In the genomic region with DNA sequence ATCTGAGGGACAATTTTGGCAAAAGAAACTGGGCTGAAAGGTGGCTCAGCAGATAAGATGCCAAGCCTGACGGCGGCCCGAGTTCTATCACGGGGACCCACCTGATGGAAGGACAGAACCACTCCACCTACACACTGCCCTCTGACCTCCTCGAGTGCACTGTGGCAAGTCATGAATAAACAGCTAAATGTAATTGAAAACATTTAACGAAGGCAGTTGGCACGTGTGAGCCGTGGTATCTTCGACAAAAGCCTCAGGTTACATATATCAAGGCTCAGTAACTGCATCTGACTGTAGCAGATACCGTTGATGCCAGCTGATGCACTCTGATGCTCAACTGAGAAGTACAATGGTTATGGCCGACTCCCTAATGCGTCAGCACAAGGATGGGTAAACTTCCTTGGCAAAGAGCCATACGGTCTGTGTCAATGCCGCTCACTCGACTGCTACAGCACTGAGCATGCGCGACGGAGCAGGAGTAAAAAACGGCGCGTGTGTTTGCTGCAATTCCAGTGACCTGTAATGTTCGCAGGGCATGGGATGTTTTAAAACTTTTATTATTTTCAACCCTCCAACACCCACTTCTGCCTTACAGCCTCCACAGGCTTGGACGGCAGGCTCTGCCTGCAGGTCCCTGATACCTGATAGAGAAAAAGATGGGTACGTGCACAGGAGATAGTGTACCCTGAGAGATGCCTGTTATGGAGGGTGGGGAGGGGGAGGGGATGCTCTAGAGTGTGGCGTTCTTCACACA, we compare ENCODE assay signal across 9 mouse cellular contexts. TPM values are rescaled to one million over a fixed set of nuclear protein-coding genes. Genes with fewer than 3 reads are reported as not detected.
DNase-seq lines count a peak whose midpoint lies in the region; ATAC-seq lines count a peak whose summit lies in the region.
"Had no signal": no experiment of that assay in that cellular context is flagged by ENCODE, and none has a peak within 500 bp of the region (broad histone marks: within the 10 kb centered on the region; RNA-seq: fewer than 3 reads in every experiment).

No protein-coding gene starts in this region.

- H3K27me3 ChIP-seq in midbrain, embryonic 14.5 days (ENCODE audit: control insufficient read depth, insufficient read depth, low read length), result no peaks in the 10 kb centered on the region
- no peaks in the 10 kb centered on the region for H3K27me3 ChIP-seq in midbrain, embryonic 11.5 days (ENCODE audit: control insufficient read depth, insufficient read depth, low read length)
- no peaks in the 10 kb centered on the region for H3K27me3 ChIP-seq in stomach, embryonic 15.5 days (replicated peaks)
- no peaks in the 10 kb centered on the region for H3K27me3 ChIP-seq in midbrain, embryonic 15.5 days (replicated peaks)

- H3K36me3 ChIP-seq in midbrain, embryonic 14.5 days (ENCODE audit: control insufficient read depth, insufficient read depth, low read length), result no peaks in the 10 kb centered on the region; the same call in 1 of the 2 replicates
- no peaks in the 10 kb centered on the region for H3K36me3 ChIP-seq in midbrain, embryonic 11.5 days (ENCODE audit: control insufficient read depth, insufficient read depth, low read length)
- no peaks in the 10 kb centered on the region for H3K36me3 ChIP-seq in stomach, embryonic 15.5 days
- H3K36me3 ChIP-seq in midbrain, embryonic 15.5 days (replicated peaks), result no peaks in the 10 kb centered on the region

- ATAC-seq in midbrain, embryonic 14.5 days (ENCODE audit: low FRiP score, low TSS enrichment), result no peak
- ATAC-seq in midbrain, embryonic 11.5 days (ENCODE audit: low FRiP score), result no peak
- peak; percentile 84 for ATAC-seq in stomach, embryonic 15.5 days (ENCODE audit: insufficient read depth, low FRiP score, low read depth)
- ATAC-seq in midbrain, embryonic 15.5 days (replicated peaks), result no peak

- no peaks in the 10 kb centered on the region for H3K9me3 ChIP-seq in midbrain, embryonic 14.5 days (ENCODE audit: control insufficient read depth, low read length)
- no peaks in the 10 kb centered on the region for H3K9me3 ChIP-seq in midbrain, embryonic 11.5 days (ENCODE audit: control insufficient read depth, low read length)
- H3K9me3 ChIP-seq in stomach, embryonic 15.5 days, result no peaks in the 10 kb centered on the region
- no peaks in the 10 kb centered on the region for H3K9me3 ChIP-seq in midbrain, embryonic 15.5 days

- peak; percentile 23 for DNase-seq in adrenal gland, adult 8-10 months
- no peak for DNase-seq in adrenal gland, adult 18-20 months (ENCODE audit: low spot score in 2 of 2)
- peak; percentile 45 for DNase-seq in midbrain, embryonic 14.5 days
- DNase-seq in midbrain, embryonic 11.5 days (ENCODE audit: low spot score, missing footprints), result no peak
- DNase-seq in kidney, postnatal 25 days, result peak; percentile 64 to 76
- no peak for DNase-seq in thymus, postnatal 25 days

- H3K4me3 ChIP-seq in midbrain, embryonic 14.5 days (replicated peaks; ENCODE audit: low read depth, low read length), result no peak overlapping the region
- H3K4me3 ChIP-seq in midbrain, embryonic 11.5 days (ENCODE audit: low read depth, low read length), result no peak overlapping the region
- no peak overlapping the region for H3K4me3 ChIP-seq in stomach, embryonic 15.5 days (replicated peaks)
- H3K4me3 ChIP-seq in midbrain, embryonic 15.5 days, result no peak overlapping the region

- WGBS in midbrain, embryonic 14.5 days, result 85% methylated on average over 25 of the region's 25 CpGs
- 89% methylated on average over 25 of the region's 25 CpGs for WGBS in midbrain, embryonic 11.5 days
- 67% methylated on average over 25 of the region's 25 CpGs for WGBS in stomach, embryonic 15.5 days
- WGBS in midbrain, embryonic 15.5 days, result 80% methylated on average over 25 of the region's 25 CpGs

- no peak overlapping the region for H3K27ac ChIP-seq in midbrain, embryonic 14.5 days (replicated peaks; ENCODE audit: low read depth, low read length)
- no peak overlapping the region for H3K27ac ChIP-seq in midbrain, embryonic 11.5 days (ENCODE audit: low read depth, low read length)
- no peak overlapping the region for H3K27ac ChIP-seq in stomach, embryonic 15.5 days
- no peak overlapping the region for H3K27ac ChIP-seq in midbrain, embryonic 15.5 days

- no peak overlapping the region for H3K4me2 ChIP-seq in midbrain, embryonic 14.5 days (ENCODE audit: low read length)
- no peak overlapping the region for H3K4me2 ChIP-seq in midbrain, embryonic 11.5 days
- H3K4me2 ChIP-seq in stomach, embryonic 15.5 days, result no peak overlapping the region
- H3K4me2 ChIP-seq in midbrain, embryonic 15.5 days, result no peak overlapping the region

- H3K4me1 ChIP-seq in midbrain, embryonic 14.5 days (ENCODE audit: control insufficient read depth, insufficient read depth, low read length), result no peaks in the 10 kb centered on the region
- no peaks in the 10 kb centered on the region for H3K4me1 ChIP-seq in midbrain, embryonic 11.5 days (ENCODE audit: control insufficient read depth, insufficient read depth, low read length)
- H3K4me1 ChIP-seq in stomach, embryonic 15.5 days, result no peaks in the 10 kb centered on the region
- no peaks in the 10 kb centered on the region for H3K4me1 ChIP-seq in midbrain, embryonic 15.5 days

- no peak overlapping the region for H3K9ac ChIP-seq in midbrain, embryonic 14.5 days (replicated peaks; ENCODE audit: low read length)
- no peak overlapping the region for H3K9ac ChIP-seq in midbrain, embryonic 11.5 days (ENCODE audit: low read length)
- no peak overlapping the region for H3K9ac ChIP-seq in stomach, embryonic 15.5 days
- no peak overlapping the region for H3K9ac ChIP-seq in midbrain, embryonic 15.5 days

RNA-seq across cellular contexts. Expression of gene Tmem120b, which starts 26.2 kb away (rescaled TPM):
- total RNA-seq in adrenal gland, adult 8-10 months (2022), result 10 to 100 TPM in 3 of 4 experiments, 1 to 10 TPM in 1; 9.8 to 22.3 (median 14.5) TPM
- total RNA-seq in adrenal gland, adult 18-20 months (2021), result 10 to 100 TPM; 22.2 to 68.8 TPM
- polyA plus RNA-seq in midbrain, embryonic 14.5 days (2014; fragmentation: Nextera tagmentation; extraction: Ambion mirVana), result 12.7 and 13.1 TPM in 2 replicates
- 7.6 and 7.9 TPM in 2 replicates for polyA plus RNA-seq in midbrain, embryonic 11.5 days (2014; fragmentation: Nextera tagmentation; extraction: Ambion mirVana)
- polyA plus RNA-seq in stomach, embryonic 15.5 days (2015; fragmentation: Nextera tagmentation; extraction: Ambion mirVana), result 12.9 and 14.2 TPM in 2 replicates
- polyA plus RNA-seq in midbrain, embryonic 15.5 days (2015; fragmentation: Nextera tagmentation; extraction: Ambion mirVana), result 17.1 and 23.3 TPM in 2 replicates

RNA-seq across cellular contexts. Expression of gene Rhof, which starts 38.1 kb away (rescaled TPM):
- 1 to 10 TPM; 1.3 to 4.4 (median 3.3) TPM for total RNA-seq in adrenal gland, adult 8-10 months (2022)
- 1 to 10 TPM in 1 of 2 experiments, under 1 TPM in 1; 0.66 to 1.2 TPM for total RNA-seq in adrenal gland, adult 18-20 months (2021)
- 7.1 and 8.9 TPM in 2 replicates for polyA plus RNA-seq in midbrain, embryonic 14.5 days (2014; fragmentation: Nextera tagmentation; extraction: Ambion mirVana)
- 1.6 TPM in 2 replicates for polyA plus RNA-seq in midbrain, embryonic 11.5 days (2014; fragmentation: Nextera tagmentation; extraction: Ambion mirVana)
- polyA plus RNA-seq in stomach, embryonic 15.5 days (2015; fragmentation: Nextera tagmentation; extraction: Ambion mirVana), result 1.9 and 2.3 TPM in 2 replicates
- polyA plus RNA-seq in midbrain, embryonic 15.5 days (2015; fragmentation: Nextera tagmentation; extraction: Ambion mirVana), result 12.2 and 13.4 TPM in 2 replicates

RNA-seq across cellular contexts. Expression of gene Setd1b, which starts 47.6 kb away (rescaled TPM):
- total RNA-seq in adrenal gland, adult 8-10 months (2022), result 10 to 100 TPM; 24.2 to 40.1 (median 32.6) TPM
- 10 to 100 TPM; 19.1 to 25.8 TPM for total RNA-seq in adrenal gland, adult 18-20 months (2021)
- 14.2 and 15.0 TPM in 2 replicates for polyA plus RNA-seq in midbrain, embryonic 14.5 days (2014; fragmentation: Nextera tagmentation; extraction: Ambion mirVana)
- polyA plus RNA-seq in midbrain, embryonic 11.5 days (2014; fragmentation: Nextera tagmentation; extraction: Ambion mirVana), result 9.8 and 10.0 TPM in 2 replicates
- 9.4 and 9.6 TPM in 2 replicates for polyA plus RNA-seq in stomach, embryonic 15.5 days (2015; fragmentation: Nextera tagmentation; extraction: Ambion mirVana)
- polyA plus RNA-seq in midbrain, embryonic 15.5 days (2015; fragmentation: Nextera tagmentation; extraction: Ambion mirVana), result 12.2 TPM in 2 replicates

RNA-seq across cellular contexts. Expression of gene Morn3, which starts 47.6 kb away (rescaled TPM):
- not detected for total RNA-seq in adrenal gland, adult 8-10 months (2022)
- total RNA-seq in adrenal gland, adult 18-20 months (2021), result not detected
- polyA plus RNA-seq in midbrain, embryonic 14.5 days (2014; fragmentation: Nextera tagmentation; extraction: Ambion mirVana), result not detected in 2 replicates
- polyA plus RNA-seq in midbrain, embryonic 11.5 days (2014; fragmentation: Nextera tagmentation; extraction: Ambion mirVana), result not detected in 2 replicates
- 0.54 TPM in 1 of 2 replicates, not detected in the other for polyA plus RNA-seq in stomach, embryonic 15.5 days (2015; fragmentation: Nextera tagmentation; extraction: Ambion mirVana)
- polyA plus RNA-seq in midbrain, embryonic 15.5 days (2015; fragmentation: Nextera tagmentation; extraction: Ambion mirVana), result 1.5 TPM in 1 of 2 replicates, not detected in the other
- polyA plus RNA-seq: frontal cortex, adult 2 months had no signal

Comparison
In these comparisons a context has a peak if more than half of its experiments do, and no peak if none do; other contexts are left out.
1. DNase-seq: peak in adrenal gland, adult 8-10 months (single experiment), midbrain, embryonic 14.5 days (single experiment) and kidney, postnatal 25 days (2 of 2); none in adrenal gland, adult 18-20 months (0 of 2), midbrain, embryonic 11.5 days (single experiment) and thymus, postnatal 25 days (single experiment).